Mouse (Mus musculus): ENCODE data around the gene Cmip. TPM values are rescaled to one million over a fixed set of nuclear protein-coding genes. Genes with fewer than 3 reads are reported as not detected.

The Cmip gene
- total RNA-seq, 2 experiments from 2014 or later, result 278 to 289 TPM

- no peak for DNase-seq
Measured at GRCm38 (mm10) chr8:117258576-117259040, 1.7 kb downstream of the Cmip start.

- DNase-seq, result no peak
Measured at GRCm38 (mm10) chr8:117259431-117260001, 2.7 kb downstream of the Cmip start.

GRCm38 (mm10) chr8:117260234-117260929 is 3.5 kb downstream of the Cmip start:
- DNase-seq, result no peak

- no peak for DNase-seq
Measured at GRCm38 (mm10) chr8:117260930-117261475, 4.1 kb downstream of the Cmip start.

- DNase-seq, result no peak
Measured at GRCm38 (mm10) chr8:117261702-117262101, 4.8 kb downstream of the Cmip start.

- no peak for DNase-seq
Measured at GRCm38 (mm10) chr8:117262685-117263084, 5.8 kb downstream of the Cmip start.

GRCm38 (mm10) chr8:117263442-117263841 is 6.6 kb downstream of the Cmip start:
- no peak for DNase-seq

- no peak for DNase-seq
Measured at GRCm38 (mm10) chr8:117265079-117265478, 8.2 kb downstream of the Cmip start.

GRCm38 (mm10) chr8:117267403-117268129 is 10.7 kb downstream of the Cmip start:
- DNase-seq, result no peak

GRCm38 (mm10) chr8:117278234-117278633 is 21.4 kb downstream of the Cmip start:
- no peak for DNase-seq

- peak; percentile 49 to 68 for DNase-seq
Measured at GRCm38 (mm10) chr8:117278668-117279132, 21.8 kb downstream of the Cmip start.

GRCm38 (mm10) chr8:117280488-117280887 is 23.6 kb downstream of the Cmip start:
- DNase-seq, result no peak

GRCm38 (mm10) chr8:117281676-117282075 is 24.8 kb downstream of the Cmip start:
- no peak for DNase-seq

- DNase-seq, result no peak
Measured at GRCm38 (mm10) chr8:117282141-117282950, 25.5 kb downstream of the Cmip start.

- DNase-seq, result no peak
Measured at GRCm38 (mm10) chr8:117284768-117285484, 28.1 kb downstream of the Cmip start.

GRCm38 (mm10) chr8:117287966-117288365 is 31.1 kb downstream of the Cmip start:
- no peak for DNase-seq

GRCm38 (mm10) chr8:117289016-117289415 is 32.2 kb downstream of the Cmip start:
- DNase-seq, result peak; percentile 36 to 38

- no peak for DNase-seq
Measured at GRCm38 (mm10) chr8:117290506-117290905, 33.6 kb downstream of the Cmip start.

- DNase-seq, result no peak
Measured at GRCm38 (mm10) chr8:117292262-117292661, 35.4 kb downstream of the Cmip start.

GRCm38 (mm10) chr8:117294812-117295211 is 37.9 kb downstream of the Cmip start:
- no peak for DNase-seq

GRCm38 (mm10) chr8:117297913-117298518 is 41.2 kb downstream of the Cmip start:
- DNase-seq, result no peak
